Mouse (Mus musculus): ENCODE data around the gene Cpeb2. TPM values are rescaled to one million over a fixed set of nuclear protein-coding genes. Genes with fewer than 3 reads are reported as not detected.

The Cpeb2 gene
- polyA plus RNA-seq, 1 experiment from 2014 or later: 1.4 TPM

DNA sequence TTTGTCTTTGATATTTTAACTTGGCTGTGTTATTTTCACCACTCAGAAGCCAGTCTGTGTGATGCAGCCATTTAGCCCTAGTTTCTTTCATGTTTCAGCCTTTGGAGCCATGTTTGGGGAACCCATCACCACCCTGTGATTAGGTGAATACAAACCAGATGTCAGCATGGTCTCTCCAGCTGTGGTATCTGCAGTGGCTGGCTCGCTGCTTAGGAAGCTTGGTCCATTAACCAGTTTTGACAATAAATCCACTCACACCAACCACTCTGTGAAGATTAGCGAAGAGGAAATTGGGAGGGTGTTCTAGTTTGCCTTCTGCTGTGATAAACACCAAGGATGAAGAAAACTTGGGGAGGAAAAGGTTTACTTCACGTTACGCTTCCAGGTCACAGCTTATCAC, 92.6 kb downstream of the Cpeb2 start:
- Histone ChIP-seq H3K4me3 (ENCODE audit: low read depth, low read length) (no peak overlapping the region), H3K27ac (ENCODE audit: low read length) (no peak overlapping the region), H3K36me3 (ENCODE audit: control insufficient read depth, insufficient read depth) (no peaks in the 10 kb centered on the region), H3K9me3 (replicated peaks; ENCODE audit: control insufficient read depth, low read length) (no peaks in the 10 kb centered on the region), H3K9ac (ENCODE audit: low read depth, low read length) (no peak overlapping the region), H3K4me1 (ENCODE audit: control insufficient read depth, low read depth, low read length) (no peaks in the 10 kb centered on the region), H3K4me2 (ENCODE audit: low read depth, low read length) (no peak overlapping the region), H3K27me3 (ENCODE audit: control insufficient read depth, insufficient read depth, low read depth, low read length) (no peaks in the 10 kb centered on the region)
- 53% methylated on average over 4 of the region's 4 CpGs for WGBS (ENCODE audit: insufficient replicate concordance)
- no peak for ATAC-seq (ENCODE audit: low read depth)

DNA sequence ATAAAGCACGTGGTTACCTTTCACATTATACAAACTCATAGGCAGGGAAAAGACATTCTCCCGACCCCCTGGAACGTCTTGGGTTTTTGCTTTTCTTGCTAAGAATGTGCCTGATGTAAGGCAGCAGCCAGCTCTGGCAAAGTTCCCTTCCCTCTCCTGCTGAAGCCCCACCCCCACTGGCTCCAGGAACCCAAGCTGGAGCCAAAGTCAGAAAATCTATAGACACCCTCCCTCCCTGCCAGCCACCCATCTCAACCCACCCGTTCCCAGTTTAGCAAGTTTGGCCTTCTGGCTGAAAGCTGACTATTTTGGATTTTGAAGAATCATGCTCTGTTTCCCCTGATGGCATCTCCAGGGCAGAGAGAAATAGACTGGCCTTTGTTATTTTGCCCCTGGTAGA, 95.6 kb downstream of the Cpeb2 start:
- WGBS (ENCODE audit: insufficient replicate concordance): 43% methylated on average over 4 of the region's 4 CpGs
- Histone ChIP-seq H3K27ac (ENCODE audit: low read length) (no peak overlapping the region), H3K4me3 (ENCODE audit: low read depth, low read length) (no peak overlapping the region), H3K27me3 (ENCODE audit: control insufficient read depth, insufficient read depth, low read depth, low read length) (no peaks in the 10 kb centered on the region), H3K36me3 (ENCODE audit: control insufficient read depth, insufficient read depth) (no peaks in the 10 kb centered on the region), H3K4me1 (ENCODE audit: control insufficient read depth, low read depth, low read length) (no peaks in the 10 kb centered on the region), H3K9ac (ENCODE audit: low read depth, low read length) (no peak overlapping the region), H3K9me3 (replicated peaks; ENCODE audit: control insufficient read depth, low read length) (no peaks in the 10 kb centered on the region), H3K4me2 (ENCODE audit: low read depth, low read length) (no peak overlapping the region)
- ATAC-seq (ENCODE audit: low read depth): no peak

GRCm38 (mm10) chr5:43330260-43330659, 97.3 kb downstream of the Cpeb2 start:
- Histone ChIP-seq H3K27ac (ENCODE audit: low read length) (no peak overlapping the region), H3K9ac (ENCODE audit: low read depth, low read length) (no peak overlapping the region), H3K4me1 (ENCODE audit: control insufficient read depth, low read depth, low read length) (no peaks in the 10 kb centered on the region), H3K36me3 (ENCODE audit: control insufficient read depth, insufficient read depth) (no peaks in the 10 kb centered on the region), H3K27me3 (ENCODE audit: control insufficient read depth, insufficient read depth, low read depth, low read length) (no peaks in the 10 kb centered on the region), H3K9me3 (replicated peaks; ENCODE audit: control insufficient read depth, low read length) (no peaks in the 10 kb centered on the region), H3K4me2 (ENCODE audit: low read depth, low read length) (no peak overlapping the region), H3K4me3 (ENCODE audit: low read depth, low read length) (no peak overlapping the region)
- ATAC-seq (ENCODE audit: low read depth): no peak
- 57% methylated on average over 3 of the region's 3 CpGs for WGBS (ENCODE audit: insufficient replicate concordance)

DNA sequence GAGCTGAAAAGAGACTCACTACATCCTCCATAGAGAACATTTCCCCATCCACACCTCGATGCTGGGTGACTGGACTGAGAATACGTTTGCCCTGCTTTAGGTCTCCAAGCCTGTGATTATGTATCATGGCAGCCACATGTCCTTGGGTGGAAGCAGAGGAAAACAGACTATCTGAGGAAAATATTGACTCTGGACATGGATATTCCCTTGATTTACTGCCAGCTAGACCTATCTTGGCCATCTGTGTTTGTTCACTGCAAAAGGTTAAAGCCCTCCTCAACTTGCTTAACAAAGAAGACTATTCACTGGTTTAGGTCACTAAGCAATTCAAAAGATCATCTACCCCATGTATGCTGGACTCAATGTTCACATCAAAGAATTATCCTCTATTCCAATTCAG, 101.5 kb downstream of the Cpeb2 start:
- H3K27me3 ChIP-seq (ENCODE audit: control insufficient read depth, insufficient read depth, low read depth, low read length): no peaks in the 10 kb centered on the region
- H3K4me2 ChIP-seq (ENCODE audit: low read depth, low read length): no peak overlapping the region
- no peak for ATAC-seq (ENCODE audit: low read depth)
- no peak overlapping the region for H3K4me3 ChIP-seq (ENCODE audit: low read depth, low read length)
- H3K27ac ChIP-seq (ENCODE audit: low read length): no peak overlapping the region
- no peak overlapping the region for H3K9ac ChIP-seq (ENCODE audit: low read depth, low read length)
- no peaks in the 10 kb centered on the region for H3K36me3 ChIP-seq (ENCODE audit: control insufficient read depth, insufficient read depth)
- WGBS (ENCODE audit: insufficient replicate concordance): 40% methylated on average over 2 of the region's 2 CpGs
- H3K9me3 ChIP-seq (replicated peaks; ENCODE audit: control insufficient read depth, low read length): no peaks in the 10 kb centered on the region
- H3K4me1 ChIP-seq (ENCODE audit: control insufficient read depth, low read depth, low read length): no peaks in the 10 kb centered on the region

DNA sequence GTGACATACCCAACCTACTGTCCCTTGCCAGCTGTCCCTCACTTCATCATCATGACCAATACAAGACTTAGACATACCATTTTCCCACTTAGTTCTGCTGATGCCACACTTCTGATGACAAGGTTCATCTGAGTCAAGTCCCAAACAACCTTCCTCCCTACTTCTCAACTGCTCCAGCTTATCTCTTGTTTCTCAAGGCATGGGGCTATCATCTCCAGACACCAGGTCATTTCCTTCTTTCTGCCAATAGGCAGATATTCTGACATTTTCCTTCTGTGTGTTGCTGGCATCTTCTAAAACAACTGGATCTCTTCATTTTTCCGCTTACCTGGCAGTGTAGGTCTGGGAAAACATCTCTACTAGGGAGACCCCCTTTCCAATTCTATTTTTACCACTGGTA, 104.2 kb downstream of the Cpeb2 start:
- H3K9ac ChIP-seq (ENCODE audit: low read depth, low read length): no peak overlapping the region
- no peak overlapping the region for H3K27ac ChIP-seq (ENCODE audit: low read length)
- H3K9me3 ChIP-seq (replicated peaks; ENCODE audit: control insufficient read depth, low read length): no peaks in the 10 kb centered on the region
- ATAC-seq (ENCODE audit: low read depth): no peak
- no peak overlapping the region for H3K4me3 ChIP-seq (ENCODE audit: low read depth, low read length)
- H3K27me3 ChIP-seq (ENCODE audit: control insufficient read depth, insufficient read depth, low read depth, low read length): no peaks in the 10 kb centered on the region
- no peaks in the 10 kb centered on the region for H3K4me1 ChIP-seq (ENCODE audit: control insufficient read depth, low read depth, low read length)
- H3K36me3 ChIP-seq (ENCODE audit: control insufficient read depth, insufficient read depth): no peaks in the 10 kb centered on the region
- WGBS (ENCODE audit: insufficient replicate concordance): 58% methylated on average over 1 of the region's 1 CpGs
- H3K4me2 ChIP-seq (ENCODE audit: low read depth, low read length): no peak overlapping the region

GRCm38 (mm10) chr5:43338771-43339475, 106.0 kb downstream of the Cpeb2 start:
- 55% methylated on average over 10 of the region's 10 CpGs for WGBS (ENCODE audit: insufficient replicate concordance)
- no peak overlapping the region for H3K4me2 ChIP-seq (ENCODE audit: low read depth, low read length)
- H3K27ac ChIP-seq (ENCODE audit: low read length): no peak overlapping the region
- no peak for ATAC-seq (ENCODE audit: low read depth)
- H3K9ac ChIP-seq (ENCODE audit: low read depth, low read length): no peak overlapping the region
- H3K9me3 ChIP-seq (replicated peaks; ENCODE audit: control insufficient read depth, low read length): no peaks in the 10 kb centered on the region
- no peak overlapping the region for H3K4me3 ChIP-seq (ENCODE audit: low read depth, low read length)
- no peaks in the 10 kb centered on the region for H3K4me1 ChIP-seq (ENCODE audit: control insufficient read depth, low read depth, low read length)
- no peaks in the 10 kb centered on the region for H3K27me3 ChIP-seq (ENCODE audit: control insufficient read depth, insufficient read depth, low read depth, low read length)
- no peaks in the 10 kb centered on the region for H3K36me3 ChIP-seq (ENCODE audit: control insufficient read depth, insufficient read depth)
